Mouse (Mus musculus) right cerebral cortex, adult 2 months (tissue): Measurements from ENCODE around the gene Cdk5r2.

Experiments used
- DNase-seq, 2 experiments: peaks; one replicate each; pipeline ENCODE4 v3.0.0; 2021 to 2022; ENCODE audit warnings: low spot score in 2 of 2

Cdk5r2 gene

DNA sequence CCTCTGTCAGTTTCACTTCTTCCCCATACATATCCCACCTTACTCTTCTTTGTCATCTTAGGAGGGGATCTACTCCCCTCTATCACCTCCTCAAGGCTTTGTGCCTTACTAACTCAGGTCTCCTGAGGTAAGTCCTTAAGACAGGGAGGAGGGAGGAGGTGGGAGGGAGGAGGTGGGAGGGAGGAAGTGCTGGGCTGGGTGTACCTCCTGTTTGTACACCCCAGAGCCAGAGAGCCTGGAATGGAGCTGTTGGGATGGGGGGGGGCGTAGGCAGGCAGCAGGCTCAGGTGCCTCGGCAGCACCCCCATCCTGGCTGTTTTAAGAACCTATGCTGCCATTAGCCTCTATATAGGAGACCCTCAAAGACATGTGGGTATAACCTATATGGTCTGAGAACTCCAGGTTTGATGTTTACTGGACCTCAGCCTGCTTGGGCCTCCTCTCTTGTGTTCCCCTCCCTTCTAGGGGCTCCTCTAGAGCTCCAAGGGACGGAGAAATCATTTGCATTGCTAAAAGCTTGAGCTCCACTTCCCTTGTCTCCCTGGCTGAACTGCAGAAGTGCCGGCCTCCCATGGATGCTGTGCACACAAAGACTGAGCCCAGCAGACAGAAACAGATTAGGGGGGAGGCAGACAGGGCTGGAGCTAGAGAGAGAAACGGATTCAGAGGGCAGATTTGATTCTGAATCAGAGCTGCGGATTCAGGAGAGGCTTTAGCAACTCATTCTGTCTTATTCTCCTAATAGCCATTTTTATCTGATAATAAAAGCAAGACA is 3.5 kb upstream of the Cdk5r2 start:
- peak; percentile 50 to 61 for DNase-seq

DNA sequence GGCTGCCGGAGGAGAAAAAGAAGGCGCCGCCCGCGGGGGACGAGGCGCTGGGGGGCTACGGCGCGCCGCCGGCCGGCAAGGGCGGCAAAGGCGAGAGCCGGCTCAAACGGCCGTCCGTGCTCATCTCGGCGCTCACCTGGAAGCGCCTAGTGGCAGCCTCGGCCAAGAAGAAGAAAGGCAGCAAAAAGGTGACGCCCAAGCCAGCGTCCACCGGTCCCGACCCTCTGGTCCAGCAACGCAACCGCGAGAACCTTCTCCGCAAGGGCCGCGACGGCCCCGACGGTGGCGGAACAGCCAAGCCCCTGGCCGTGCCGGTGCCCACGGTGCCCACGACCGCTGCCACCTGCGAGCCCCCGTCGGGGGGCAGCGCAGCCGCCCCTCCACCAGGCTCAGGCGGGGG is 422 bp downstream of the Cdk5r2 start:
- DNase-seq: no peak

DNA sequence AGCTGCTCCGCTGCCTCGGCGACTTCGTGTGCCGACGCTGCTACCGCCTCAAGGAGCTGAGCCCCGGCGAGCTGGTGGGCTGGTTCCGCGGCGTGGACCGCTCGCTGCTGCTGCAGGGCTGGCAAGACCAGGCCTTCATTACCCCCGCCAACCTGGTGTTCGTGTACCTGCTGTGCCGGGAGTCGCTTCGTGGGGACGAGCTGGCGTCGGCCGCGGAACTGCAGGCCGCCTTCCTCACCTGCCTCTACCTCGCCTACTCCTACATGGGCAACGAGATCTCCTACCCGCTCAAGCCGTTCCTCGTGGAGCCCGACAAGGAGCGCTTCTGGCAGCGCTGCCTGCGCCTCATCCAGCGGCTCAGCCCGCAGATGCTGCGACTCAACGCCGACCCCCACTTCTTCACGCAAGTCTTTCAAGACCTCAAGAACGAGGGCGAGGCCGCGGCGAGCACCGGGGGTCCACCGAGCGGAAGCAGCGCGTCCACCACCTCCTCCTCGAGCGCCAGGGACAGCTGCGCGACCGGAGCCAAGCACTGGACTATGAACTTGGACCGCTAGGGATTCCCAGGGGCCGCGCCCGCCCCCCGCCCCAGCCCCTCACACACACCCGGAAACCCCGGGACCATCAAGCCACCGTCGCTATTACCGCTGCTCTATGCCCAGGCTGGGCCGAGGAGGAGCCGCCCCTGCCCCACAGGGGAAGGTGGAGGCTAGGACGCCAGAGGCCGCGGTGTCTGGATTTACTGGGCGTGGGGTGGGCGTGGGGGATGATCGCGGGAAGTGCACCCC is 1.1 kb downstream of the Cdk5r2 start:
- no peak for DNase-seq

DNA sequence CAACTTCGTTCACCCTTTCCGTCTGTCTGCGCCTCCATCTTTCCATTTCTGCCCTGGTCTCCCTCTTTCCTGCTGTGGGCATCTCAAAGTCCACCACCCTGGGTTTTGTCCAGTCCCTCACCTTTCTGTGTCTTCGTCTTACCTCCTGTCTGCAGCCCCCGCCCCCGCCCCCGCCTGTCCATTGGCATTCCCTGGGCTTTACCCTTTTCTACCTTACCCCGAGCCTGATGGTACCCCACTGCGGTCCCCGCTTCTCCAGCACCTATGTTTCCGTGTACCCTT is 1.6 kb downstream of the Cdk5r2 start:
- no peak for DNase-seq

DNA sequence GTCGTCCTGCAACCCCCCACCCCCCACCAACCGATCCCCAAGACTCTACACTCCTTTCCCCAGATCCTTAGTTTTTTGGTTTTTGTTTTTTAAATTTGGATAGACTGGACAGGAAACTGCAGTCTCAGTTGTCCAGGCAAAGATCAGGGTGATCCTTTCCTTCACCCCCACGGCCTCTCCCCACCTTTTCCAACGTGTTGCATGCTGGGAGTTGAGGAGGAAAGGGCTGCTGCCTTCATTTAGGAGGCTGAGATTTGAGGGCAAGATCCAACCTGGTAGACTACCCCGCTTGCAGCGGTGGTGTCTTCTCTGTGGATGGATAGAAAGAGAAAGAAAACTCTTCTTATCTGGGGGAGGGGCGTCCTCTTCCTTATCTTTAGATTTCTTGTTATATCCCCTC is 2.1 kb downstream of the Cdk5r2 start:
- no peak for DNase-seq

DNA sequence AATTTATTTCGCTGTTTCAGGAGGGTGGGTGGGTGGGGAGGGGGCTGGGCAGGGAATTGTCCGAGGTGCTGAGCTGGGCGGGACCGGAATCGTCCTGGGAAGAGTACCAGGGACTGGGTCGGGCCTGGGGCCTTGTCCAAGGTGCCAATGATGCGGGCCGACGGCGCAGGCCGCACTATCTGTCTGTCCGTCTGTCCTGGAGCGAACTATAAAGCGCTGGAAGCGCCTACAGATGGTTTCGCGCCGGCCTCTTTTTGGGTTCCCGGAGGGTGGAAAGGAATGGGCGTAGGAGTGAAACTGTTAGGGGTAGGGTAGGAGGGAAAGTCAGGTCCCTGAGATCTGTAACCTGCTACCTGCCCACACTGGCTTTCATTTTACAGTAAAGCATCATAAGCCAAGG is 2.5 kb downstream of the Cdk5r2 start:
- DNase-seq: peak; percentile 40 to 47

DNA sequence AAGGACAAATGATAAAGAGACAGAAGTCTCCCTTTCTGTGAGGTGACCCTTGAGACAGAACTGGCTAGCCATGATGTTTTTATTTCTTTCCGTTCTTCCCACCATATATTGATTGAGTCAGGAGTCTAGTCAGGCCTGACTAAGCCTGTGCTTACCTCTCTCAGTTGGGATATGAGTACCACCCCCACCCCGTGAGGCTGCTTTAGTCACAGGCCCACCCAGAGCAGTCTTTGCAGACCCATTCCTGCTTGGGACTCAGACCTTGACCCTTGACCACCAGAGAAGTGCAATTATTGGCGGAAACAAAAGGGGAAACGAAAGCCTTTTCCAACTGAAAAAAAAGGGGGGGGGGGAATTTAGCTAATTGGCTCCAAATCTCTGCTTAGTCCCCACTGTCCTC is 2.9 kb downstream of the Cdk5r2 start:
- peak in 1 of 2 experiments; percentile 33 for DNase-seq

DNA sequence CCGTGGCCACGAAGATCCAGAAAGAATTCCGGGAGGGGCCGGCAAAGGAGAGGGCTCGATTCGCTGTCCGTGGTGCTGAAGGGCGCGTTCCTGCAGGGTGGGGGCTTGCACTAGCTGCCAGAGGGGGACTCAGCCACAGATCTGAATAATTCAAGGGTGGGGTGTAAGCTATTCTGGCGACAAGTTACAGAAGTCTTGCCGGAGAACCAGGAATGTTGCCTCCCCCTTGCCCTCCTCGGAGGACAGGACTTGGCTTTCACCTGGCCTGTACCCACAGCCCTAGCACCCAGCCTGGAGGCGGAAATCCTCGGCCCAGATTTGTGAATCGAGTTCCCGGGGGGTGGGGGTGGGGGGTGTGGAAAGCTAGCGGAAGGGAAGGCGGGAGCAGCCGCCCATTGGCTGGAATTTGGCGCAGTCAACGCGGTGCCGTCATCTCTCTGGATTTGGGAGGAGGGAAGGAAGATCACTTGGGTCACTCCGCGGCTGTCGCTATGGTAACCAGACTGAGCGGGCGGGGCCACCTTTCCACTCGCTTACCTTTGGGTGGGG is 3.5 kb downstream of the Cdk5r2 start:
- DNase-seq: peak; percentile 91 to 93

DNA sequence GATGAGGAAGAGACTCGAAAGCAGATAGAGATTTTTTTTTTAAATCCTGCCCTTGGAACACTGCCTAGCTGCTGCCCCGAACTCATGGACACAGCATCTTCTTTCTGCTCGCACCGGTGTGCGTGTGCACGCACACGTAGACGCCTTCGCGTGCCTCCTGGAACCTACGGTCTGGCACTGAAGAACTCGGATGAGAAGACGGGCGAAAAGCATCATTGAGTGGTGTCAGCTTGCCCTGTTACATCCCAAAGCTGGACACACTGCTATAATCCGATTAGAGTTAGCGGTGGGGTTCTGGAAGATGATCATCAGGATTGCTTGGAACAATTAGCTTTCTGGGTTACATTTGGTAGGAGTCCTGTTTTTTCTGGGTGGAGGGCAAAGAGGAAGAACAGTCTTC is 4.1 kb downstream of the Cdk5r2 start:
- DNase-seq: no peak

DNA sequence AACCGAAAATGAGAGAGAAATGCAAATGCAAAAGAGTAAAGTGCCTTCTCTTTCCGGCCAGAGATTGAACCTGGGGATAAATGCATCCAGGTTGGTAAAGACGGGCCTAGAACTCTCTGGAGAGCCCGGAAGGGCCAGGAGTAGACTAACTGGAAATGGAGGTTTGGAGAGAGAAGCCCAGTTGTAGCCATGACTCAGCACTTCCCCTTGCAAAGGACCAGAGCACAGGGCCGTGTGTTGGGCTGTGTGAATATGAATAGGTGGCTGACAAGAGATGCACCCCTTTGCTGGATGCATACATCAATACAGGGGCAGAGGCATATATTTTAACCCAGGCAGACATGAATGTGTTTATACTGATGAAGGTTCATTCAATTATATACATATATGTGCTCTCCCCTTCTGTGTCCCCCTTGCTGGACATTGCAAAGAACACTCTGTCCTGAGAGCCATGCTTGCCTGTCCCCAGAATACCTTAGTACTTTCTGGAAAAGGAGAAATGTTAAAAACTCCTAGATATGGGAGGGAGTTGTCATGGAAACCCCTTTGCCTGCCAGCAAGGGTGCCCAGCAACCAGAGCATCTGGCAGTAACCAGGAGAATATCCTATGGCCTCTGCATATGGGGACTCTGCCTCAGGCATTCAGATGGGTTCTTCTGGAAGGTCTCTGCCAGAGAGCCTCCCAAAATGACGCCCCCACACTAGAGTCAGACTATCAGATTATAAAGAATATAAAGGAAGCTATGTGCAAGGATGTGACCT is 4.7 kb downstream of the Cdk5r2 start:
- peak; percentile 27 to 48 for DNase-seq

DNA sequence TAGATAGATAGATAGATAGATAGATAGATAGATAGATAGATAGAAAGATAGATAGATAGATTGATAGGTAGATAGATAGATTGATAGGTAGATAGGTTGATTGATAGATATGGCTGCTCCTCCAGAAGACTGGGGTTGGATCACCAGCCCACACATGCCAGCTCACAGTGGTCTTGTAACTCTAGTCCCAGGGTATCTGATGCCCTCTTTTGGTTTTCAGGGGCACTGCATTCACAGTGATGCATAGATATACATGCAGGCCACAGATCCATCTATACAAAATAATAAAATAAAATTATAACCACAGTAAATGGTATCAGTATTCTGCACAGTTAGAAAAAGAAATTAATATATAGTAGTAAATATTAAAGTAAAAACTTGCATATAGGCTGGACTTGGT is 7.0 kb downstream of the Cdk5r2 start:
- no peak for DNase-seq

DNA sequence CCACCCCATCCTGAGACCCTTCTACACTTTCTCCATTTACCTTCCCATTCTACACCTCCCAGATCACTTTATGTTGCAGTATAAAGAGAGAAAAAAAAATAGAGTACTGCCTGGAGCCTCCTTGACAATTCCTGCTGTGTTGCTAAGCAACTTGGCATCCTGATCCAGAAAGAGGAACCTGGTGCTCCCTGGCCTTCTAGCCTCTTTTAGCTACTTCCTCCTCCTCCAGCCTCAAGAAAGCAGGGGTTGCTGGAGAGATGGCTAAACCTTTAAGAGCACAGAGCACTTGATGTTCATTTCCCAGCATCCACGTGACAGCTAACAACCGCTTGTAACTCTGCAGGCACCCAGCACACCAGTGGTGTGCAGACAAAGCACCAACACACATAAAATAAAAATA is 17.5 kb downstream of the Cdk5r2 start:
- DNase-seq: no peak

DNA sequence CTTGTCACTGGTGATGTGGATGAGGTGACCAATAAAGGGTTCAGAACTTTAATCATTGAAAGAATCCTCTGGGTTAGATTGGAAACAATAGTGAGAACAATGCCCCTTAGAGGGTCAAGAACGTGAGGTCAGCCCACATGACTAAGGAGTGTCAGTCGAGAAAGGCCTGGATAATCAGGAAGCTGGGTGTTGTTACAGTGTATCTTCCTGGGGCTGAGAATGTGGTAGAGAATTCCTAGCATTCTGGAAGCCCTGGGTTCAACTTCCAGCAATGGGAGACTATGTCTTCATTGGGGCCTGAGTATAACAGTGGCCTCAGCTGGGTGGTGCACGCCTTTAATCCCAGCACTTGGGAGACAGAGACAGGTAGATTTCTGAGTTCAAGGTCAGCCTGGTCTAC is 22.5 kb downstream of the Cdk5r2 start:
- DNase-seq: no peak

DNA sequence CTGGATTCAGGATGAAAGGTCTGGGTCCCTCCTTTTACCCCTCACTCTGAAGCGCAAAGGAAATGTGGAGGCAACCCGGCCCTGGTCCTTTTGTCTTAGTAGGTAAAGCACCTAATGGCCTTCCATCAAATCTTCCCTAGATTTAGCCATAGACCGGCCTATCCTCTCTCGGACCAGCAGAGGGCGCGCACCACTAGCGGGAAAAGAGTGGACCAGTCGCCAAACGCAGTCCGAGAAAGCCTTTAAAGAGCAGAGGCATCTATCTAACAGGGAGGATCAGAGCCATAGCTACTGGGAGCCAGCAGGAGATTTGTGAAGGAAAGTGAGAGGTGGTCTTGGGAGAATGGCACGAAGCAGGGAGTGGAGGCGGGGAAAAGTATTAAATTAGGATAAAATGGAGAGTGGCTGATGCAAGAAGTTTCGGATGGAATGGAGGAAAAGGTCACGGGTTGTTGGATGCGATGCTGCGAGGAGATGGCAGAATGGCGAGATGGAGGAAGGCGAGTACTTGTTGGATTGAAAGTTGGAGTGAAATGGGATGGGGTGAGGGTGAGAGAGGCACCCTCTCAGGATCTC is 26.1 kb downstream of the Cdk5r2 start:
- peak; percentile 74 to 84 for DNase-seq

DNA sequence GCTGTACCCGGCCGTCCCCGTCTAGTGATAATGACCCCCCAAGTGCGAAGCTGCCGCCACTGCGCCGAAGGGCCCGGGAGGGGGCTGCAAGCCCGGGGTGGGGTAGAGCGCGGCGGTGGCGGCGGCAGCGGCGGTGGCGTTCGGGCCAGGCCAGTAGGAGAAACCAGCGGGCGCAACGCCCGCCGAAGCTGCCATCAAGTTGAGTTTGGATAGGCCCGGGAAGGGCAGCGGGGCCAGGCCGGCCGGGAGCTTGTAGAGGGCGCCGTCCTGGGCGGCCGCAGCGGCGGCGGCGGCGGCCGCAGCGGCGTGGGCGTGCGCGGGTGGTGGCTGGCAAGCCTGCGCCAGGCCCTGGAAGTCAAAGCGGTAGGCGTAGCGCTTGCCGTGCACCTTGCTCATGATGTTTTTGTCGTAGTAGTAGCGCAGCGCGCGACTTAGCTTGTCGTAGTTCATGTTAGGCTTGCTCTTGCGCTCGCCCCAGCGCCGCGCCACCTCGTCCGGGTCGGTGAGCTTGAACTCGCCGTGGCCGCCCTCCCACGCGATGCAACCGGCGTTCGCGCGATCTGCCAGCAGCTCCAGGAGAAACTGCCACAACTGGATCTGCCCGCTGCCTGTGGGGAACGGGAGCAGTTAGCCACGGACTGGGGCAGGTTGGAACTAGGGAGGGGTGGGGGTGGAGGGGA is 27.5 kb downstream of the Cdk5r2 start:
- DNase-seq: peak in 1 of 2 experiments; percentile 44

DNA sequence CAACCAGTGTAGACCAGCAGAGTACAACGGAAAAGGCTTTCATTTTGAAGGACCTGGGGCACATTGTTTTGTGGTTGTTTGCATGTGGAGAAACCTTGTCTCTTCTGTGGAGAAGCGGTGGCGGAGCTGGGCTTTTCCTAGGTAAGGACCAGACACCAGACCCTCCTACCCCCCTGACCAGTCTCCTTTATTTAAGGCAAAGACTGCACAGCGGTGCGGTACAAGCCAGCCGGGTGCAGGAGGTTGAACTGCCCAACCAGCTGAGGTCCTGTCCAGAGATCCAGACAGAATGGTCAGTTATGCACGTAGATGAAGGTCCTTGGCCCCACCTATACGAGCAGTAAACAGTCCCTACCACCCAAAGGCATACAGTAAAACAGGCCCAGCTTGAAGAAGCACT is 28.1 kb downstream of the Cdk5r2 start:
- no peak for DNase-seq

DNA sequence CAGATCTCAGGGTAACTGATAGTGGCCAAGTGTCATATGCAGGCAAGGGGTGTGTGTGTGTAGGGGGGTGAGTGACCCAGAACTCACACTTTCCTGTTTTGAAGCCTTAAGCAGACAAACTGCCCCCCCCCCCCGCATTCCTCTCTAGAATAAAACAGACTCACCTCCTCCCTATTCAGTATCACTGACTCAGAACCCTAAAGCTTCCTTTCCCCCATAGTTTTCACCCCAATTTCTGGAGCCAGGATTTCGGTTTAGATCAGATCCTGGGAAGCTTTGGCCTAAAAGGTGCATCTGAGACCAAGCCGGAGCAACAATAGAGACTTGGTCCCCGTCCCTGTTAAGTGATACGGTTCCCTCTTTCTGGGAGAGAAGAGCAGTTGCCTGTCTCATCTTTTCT is 28.7 kb downstream of the Cdk5r2 start:
- DNase-seq: no peak

DNA sequence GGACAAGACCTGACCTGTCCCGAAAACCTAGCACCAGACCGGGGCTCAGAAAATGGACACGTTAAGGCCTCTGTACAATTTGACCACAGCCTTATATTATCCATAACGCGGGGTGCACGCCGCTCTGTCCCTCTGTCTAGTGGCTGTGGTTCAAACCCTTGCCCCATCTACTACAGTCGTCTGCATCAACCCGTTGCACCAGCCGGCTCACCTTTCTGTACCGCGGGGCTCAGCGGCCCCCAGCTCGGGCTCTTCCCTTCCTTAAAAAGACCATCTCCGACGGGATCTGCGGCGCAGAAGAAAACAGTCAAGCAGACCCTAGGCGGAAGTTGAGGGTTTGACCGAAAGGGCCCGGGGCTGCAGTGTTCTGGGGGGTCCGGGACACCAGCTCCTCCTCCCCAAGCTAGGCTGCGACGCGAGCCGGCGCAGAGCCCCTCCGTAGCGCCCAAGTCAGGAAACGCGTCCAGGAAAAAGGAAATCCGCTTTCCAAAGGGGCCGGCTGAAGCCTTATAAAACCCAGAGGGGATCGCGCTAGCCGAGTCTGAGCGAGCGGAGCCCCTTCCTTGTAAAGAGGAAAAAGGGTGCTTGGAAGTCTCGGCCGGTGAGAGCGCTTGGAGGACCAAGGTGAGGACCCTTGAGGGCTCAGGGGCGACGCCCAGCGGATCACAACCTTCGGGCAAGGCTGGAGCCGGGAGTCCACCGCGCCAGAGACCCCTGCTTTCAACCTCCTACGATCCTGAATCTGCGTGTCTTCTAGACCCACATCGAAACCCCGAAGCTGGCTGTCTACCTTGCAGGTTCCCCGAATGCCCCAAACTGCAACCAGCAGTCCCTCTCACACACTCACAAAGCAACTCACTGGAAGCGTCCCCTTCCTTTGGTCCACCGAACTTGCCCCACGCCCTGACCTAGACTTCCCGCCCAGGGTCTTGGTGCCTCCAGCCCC is 29.7 kb downstream of the Cdk5r2 start:
- no peak for DNase-seq

DNA sequence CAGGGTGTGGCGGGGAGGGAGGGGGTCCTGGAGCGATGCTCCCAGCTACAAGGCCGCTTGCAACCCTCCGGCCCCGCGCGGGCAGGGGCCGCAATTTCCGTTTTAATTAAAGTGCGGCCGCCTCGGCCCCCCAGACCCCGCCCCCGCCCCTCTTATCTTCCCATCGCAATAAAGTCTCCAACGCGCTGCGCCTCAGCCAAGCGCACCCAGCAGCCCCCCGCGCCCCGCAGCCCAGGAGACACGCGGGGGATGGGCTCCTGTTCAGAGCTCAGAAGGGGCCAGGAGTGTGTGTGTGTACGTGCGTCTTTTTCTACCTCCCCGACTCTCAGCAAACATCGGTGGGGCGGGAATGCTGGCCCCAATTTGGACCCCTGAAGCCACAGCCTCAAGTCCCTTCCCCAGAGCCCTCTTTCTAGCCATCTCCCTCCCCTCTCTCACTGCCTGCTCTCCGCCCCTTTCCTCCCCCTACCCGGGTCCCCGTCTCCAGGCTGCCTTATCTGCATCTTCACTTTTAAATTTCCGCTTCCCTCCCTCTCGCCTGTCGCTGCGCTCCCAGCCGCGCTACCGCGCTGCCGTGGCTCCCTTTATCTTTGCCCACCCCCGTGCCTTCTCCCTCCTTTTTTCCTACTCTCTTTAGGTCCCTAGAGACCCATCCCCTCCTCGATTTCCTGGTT is 30.8 kb downstream of the Cdk5r2 start, which contains the start of gene Fev:
Gene Fev, minus strand, starts transcription at position 51 of the 674 bp plus-strand sequence.
- DNase-seq: no peak

DNA sequence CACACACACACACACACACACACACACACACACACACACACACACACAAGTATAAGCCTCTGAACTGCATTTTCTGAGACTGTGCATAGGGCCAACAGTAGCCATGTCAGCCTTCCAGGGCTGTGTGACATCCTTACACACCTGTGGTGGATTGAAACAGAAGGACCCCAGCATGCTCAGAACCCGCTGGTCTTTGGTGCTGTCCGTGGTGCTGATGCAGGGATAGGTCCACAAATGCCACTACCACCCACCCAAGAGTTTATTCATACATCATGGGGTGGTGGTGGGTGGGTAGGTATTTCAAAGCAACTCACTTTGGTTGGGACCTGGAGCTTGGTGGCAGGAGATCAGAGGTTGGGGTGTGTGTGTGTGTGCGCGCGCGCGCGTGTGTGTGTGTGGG is 36.8 kb downstream of the Cdk5r2 start:
- no peak for DNase-seq
